Mouse (Mus musculus) stomach, embryonic 16.5 days (tissue): ENCODE data around the gene Rasgrf1. TPM values are rescaled to one million over a fixed set of nuclear protein-coding genes. Genes with fewer than 3 reads are reported as not detected.
"Not testable (repeated sequence)": the region's sequence is repeated elsewhere in the genome, so short reads cannot be mapped to it uniquely, and the experiment has no call there.

ENCODE experiments used
- ATAC-seq: fragments of 200-750 bp; cut with Nextera tagmentation; 2 replicates; pipeline ENCODE4 v1.8.0; 2017; ENCODE audit warnings: moderate number of reproducible peaks, moderate TSS enrichment; ENCODE audit not compliant: insufficient read depth, low FRiP score
- H3K27ac ChIP-seq: fragments of 300-500 bp; sonication (generic); 2 replicates; pipeline ENCODE4 v1.5.1; 2014; ENCODE audit warnings: low read length
- H3K27me3 ChIP-seq: fragments of 300-500 bp; sonication (generic); 2 replicates; pipeline ENCODE4 v1.6.1; 2014; ENCODE audit warnings: low read length, control low read depth, mixed read lengths; ENCODE audit not compliant: control insufficient read depth, insufficient read depth
- H3K36me3 ChIP-seq: fragments of 300-500 bp; sonication (generic); 2 replicates; pipeline ENCODE4 v1.6.1; 2014; ENCODE audit warnings: low read length; ENCODE audit not compliant: control insufficient read depth, insufficient read depth
- H3K4me1 ChIP-seq: fragments of 300-500 bp; sonication (generic); 2 replicates; pipeline ENCODE4 v1.6.1; 2014; ENCODE audit warnings: low read length, control low read depth, mixed read lengths; ENCODE audit not compliant: control insufficient read depth, insufficient read depth
- H3K4me2 ChIP-seq: fragments of 300-500 bp; sonication (generic); 2 replicates; pipeline ENCODE4 v1.6.1; 2014; ENCODE audit warnings: low read depth, low read length, mixed read lengths
- H3K4me3 ChIP-seq: fragments of 300-500 bp; sonication (generic); replicated peaks from 2 replicates; pipeline ENCODE4 v1.5.1; 2014; ENCODE audit warnings: mild to moderate bottlenecking, low read length
- H3K9ac ChIP-seq: fragments of 300-500 bp; sonication (generic); 2 replicates; pipeline ENCODE4 v1.6.1; 2014; ENCODE audit warnings: low read length
- H3K9me3 ChIP-seq: fragments of 300-500 bp; sonication (generic); replicated peaks from 2 replicates; pipeline ENCODE4 v1.6.1; 2016; ENCODE audit warnings: low read length, control low read depth; ENCODE audit not compliant: control insufficient read depth
- WGBS: fragments of 180-500 bp; shearing (Covaris S2); extraction: QIAGEN DNeasy Blood & Tissue Kit; methylation state at CpG from one replicate; pipeline ENCODE4 v1.1.7; 2014; 5-methylcytosine and 5-hydroxymethylcytosine counted together
- polyA plus RNA-seq: library from polyadenylated mRNA; unstranded; fragments of >200 nt; fragmentation: Nextera tagmentation; extraction: Ambion mirVana; gene quantifications from 2 replicates; pipeline ENCODE4 v1.2.1, GENCODE M21; 2015

Rasgrf1 gene
- polyA plus RNA-seq, 1 experiment from 2014 or later, result 0.48 TPM

DNA sequence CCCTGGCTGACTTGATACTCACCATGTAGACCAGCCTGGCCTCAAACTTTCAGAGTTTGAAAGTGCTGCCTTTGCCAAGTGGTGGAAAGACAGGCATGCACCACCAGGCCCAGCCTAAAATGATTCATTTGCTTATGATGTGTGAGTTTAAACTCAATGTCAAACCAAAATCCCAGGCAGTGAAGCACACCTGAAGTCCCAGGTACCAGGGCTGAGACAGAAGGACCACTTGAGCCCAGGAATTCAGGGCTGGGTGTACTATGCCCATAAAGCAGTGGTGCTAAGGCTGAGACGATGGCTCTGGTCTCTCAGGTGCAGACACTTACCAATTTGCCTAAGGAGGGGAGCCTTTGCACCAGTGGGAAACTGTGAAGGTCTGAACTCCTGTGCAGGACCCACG lies 125.5 kb downstream of the Rasgrf1 start:
- H3K9me3 ChIP-seq, result no peaks in the 10 kb centered on the region
- H3K27ac ChIP-seq, result no peak overlapping the region
- no peak overlapping the region for H3K4me2 ChIP-seq
- no peaks in the 10 kb centered on the region for H3K36me3 ChIP-seq
- H3K9ac ChIP-seq, result no peak overlapping the region
- no peak for ATAC-seq
- WGBS, result 83% methylated on average over 2 of the region's 2 CpGs
- H3K27me3 ChIP-seq, result no peaks in the 10 kb centered on the region
- H3K4me3 ChIP-seq, result no peak overlapping the region
- no peaks in the 10 kb centered on the region for H3K4me1 ChIP-seq

- peak; percentile 19; the same call in 1 of the 2 replicates for ATAC-seq
- Histone ChIP-seq H3K4me3 (no peak overlapping the region), H3K27ac (no peak overlapping the region), H3K4me2 (no peak overlapping the region), H3K4me1 (no peaks in the 10 kb centered on the region), H3K36me3 (no peaks in the 10 kb centered on the region), H3K9me3 (no peaks in the 10 kb centered on the region), H3K9ac (no peak overlapping the region), H3K27me3 (no peaks in the 10 kb centered on the region)
- 76% methylated on average over 3 of the region's 3 CpGs for WGBS
Observed at GRCm38 (mm10) chr9:90035794-90036193, 126.1 kb downstream of the Rasgrf1 start.

- H3K27me3 ChIP-seq, result no peaks in the 10 kb centered on the region
- H3K4me2 ChIP-seq, result no peak overlapping the region
- ATAC-seq, result peak; percentile 57; the same call in 1 of the 2 replicates
- H3K4me1 ChIP-seq, result no peaks in the 10 kb centered on the region
- WGBS, result 53% methylated on average over 4 of the region's 4 CpGs
- H3K9ac ChIP-seq, result no peak overlapping the region
- no peak overlapping the region for H3K4me3 ChIP-seq
- no peaks in the 10 kb centered on the region for H3K9me3 ChIP-seq
- H3K36me3 ChIP-seq, result no peaks in the 10 kb centered on the region
- H3K27ac ChIP-seq, result no peak overlapping the region
Observed at GRCm38 (mm10) chr9:90036313-90036712, 126.6 kb downstream of the Rasgrf1 start.

DNA sequence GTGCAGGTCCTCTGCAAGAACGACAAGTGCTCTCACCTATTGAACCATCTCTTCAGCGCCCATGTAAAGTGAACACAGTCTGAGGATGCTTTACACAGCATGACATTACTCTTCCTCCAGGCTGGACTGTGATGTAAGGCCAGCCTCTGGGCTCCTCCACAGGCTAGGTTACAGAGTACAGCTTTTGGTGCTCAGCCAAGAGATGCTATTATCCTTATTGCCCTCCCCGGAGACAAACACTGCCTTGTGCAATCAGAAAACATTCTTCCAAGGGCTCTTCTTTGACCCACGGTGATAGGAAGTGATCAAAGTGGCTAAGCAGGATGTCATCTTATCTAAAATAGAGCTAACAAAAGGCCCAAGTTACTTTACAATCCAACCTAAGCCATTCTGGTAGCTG lies 128.8 kb downstream of the Rasgrf1 start:
- Histone ChIP-seq H3K4me1 (no peaks in the 10 kb centered on the region), H3K36me3 (no peaks in the 10 kb centered on the region), H3K9ac (no peak overlapping the region), H3K27ac (no peak overlapping the region), H3K9me3 (no peaks in the 10 kb centered on the region), H3K27me3 (no peaks in the 10 kb centered on the region), H3K4me3 (no peak overlapping the region), H3K4me2 (no peak overlapping the region)
- WGBS, result 66% methylated on average over 4 of the region's 4 CpGs
- ATAC-seq, result no peak

GRCm38 (mm10) chr9:90040916-90041315 lies 131.2 kb downstream of the Rasgrf1 start:
- ATAC-seq, result no peak
- Histone ChIP-seq H3K4me2 (no peak overlapping the region), H3K36me3 (no peaks in the 10 kb centered on the region), H3K9me3 (no peaks in the 10 kb centered on the region), H3K27ac (no peak overlapping the region), H3K27me3 (no peaks in the 10 kb centered on the region), H3K4me3 (no peak overlapping the region), H3K4me1 (no peaks in the 10 kb centered on the region), H3K9ac (no peak overlapping the region)
- WGBS, result 68% methylated on average over 2 of the region's 2 CpGs

GRCm38 (mm10) chr9:90041556-90041955 lies 131.8 kb downstream of the Rasgrf1 start:
- 94% methylated on average over 3 of the region's 3 CpGs for WGBS
- no peak for ATAC-seq

DNA sequence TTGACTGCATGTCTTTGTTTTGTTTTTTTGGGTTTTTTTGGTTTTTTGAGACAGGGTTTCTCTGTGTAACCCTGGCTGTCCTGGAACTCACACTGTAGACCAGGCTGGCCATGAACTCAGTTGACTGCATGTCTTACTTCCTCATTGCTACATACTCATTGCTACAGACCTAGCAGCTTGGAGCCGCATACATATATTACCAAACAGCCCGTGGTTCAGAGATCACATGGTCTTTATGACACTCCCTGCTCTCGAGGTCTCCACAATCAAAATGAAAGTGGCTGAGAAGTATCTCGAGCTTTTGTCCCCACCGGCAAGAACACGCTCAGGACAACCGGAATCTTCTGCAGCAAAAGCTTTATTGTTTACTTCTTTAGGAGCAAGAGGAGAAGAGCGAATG lies 133.2 kb downstream of the Rasgrf1 start:
- H3K9me3 ChIP-seq, ATAC-seq, H3K27me3 ChIP-seq, H3K4me2 ChIP-seq, H3K36me3 ChIP-seq, H3K27ac ChIP-seq, H3K4me1 ChIP-seq, H3K4me3 ChIP-seq, H3K9ac ChIP-seq: not testable (repeated sequence)
- 82% methylated on average over 8 of the region's 8 CpGs for WGBS

More at GRCm38 (mm10) chr9:90041556-90041955, 131.8 kb downstream of the Rasgrf1 start:
- Histone ChIP-seq H3K9me3 (no peaks in the 10 kb centered on the region), H3K4me1 (no peaks in the 10 kb centered on the region), H3K4me2 (no peak overlapping the region), H3K27ac (no peak overlapping the region), H3K36me3 (no peaks in the 10 kb centered on the region), H3K4me3 (no peak overlapping the region), H3K9ac (no peak overlapping the region), H3K27me3 (no peaks in the 10 kb centered on the region)

DNA sequence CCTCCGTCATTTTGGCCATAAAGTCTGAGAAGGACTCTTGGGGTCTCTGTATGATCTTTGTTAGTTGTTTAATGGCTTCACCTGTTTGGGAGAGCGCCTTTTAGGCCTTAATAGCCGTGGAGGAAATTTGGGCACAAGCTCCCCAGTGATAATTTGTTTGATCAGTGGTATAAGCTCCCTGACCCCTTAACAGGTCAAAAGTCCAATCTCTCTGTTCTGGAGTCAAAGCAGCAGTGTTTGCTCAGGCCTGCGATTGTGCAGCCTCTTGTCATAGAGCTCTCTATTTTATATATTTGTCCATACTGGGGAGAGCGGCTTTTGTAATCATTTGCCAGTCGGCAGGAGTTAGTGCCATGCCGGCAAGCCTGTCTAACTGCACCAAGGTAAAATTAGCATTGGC lies 135.5 kb downstream of the Rasgrf1 start:
- 0 out of 2 replicates have a peak, but pooled peaks cover 3% of the 10 kb centered on the region for H3K4me1 ChIP-seq
- ATAC-seq, result no peak
- H3K9me3 ChIP-seq, result no peaks in the 10 kb centered on the region
- no peak overlapping the region for H3K4me3 ChIP-seq
- no peaks in the 10 kb centered on the region for H3K27me3 ChIP-seq
- no peak overlapping the region for H3K9ac ChIP-seq
- H3K4me2 ChIP-seq, result no peak overlapping the region
- no peak overlapping the region for H3K27ac ChIP-seq
- no peaks in the 10 kb centered on the region for H3K36me3 ChIP-seq
- WGBS, result 73% methylated on average over 7 of the region's 7 CpGs

DNA sequence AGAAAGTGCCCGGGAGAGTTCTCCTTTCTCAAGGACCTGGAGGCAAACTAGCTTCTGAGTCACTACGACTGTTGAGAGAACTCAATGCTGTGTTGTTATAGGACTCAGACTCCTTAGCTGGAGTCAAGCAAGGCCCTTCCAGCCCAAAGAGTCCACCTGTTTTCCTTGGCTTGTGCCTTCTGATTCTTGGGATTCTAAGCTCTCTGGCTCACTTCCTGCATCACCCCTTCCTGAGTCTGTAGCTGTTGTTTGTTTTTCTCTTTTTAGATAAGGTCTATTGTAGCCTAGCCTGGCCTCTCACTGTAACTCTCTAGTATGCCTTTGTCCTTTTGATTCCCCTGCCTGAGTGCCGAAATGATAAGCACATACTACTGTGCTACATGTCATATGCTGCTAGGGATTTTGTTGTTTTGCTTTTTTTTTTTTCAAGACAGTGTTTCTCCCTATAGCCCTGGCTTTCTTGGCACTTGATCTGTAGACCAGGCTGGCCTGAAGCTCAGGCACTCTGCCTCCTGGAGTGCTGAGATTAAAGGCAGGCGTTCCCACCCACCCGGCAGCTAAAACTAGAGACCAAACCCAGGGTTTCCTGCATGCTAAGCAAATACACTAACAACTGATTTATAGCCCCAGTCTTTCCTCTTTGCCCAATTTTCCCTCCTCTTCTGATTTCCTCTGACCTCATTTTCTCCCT lies 138.4 kb downstream of the Rasgrf1 start:
- no peak overlapping the region for H3K4me3 ChIP-seq
- no peaks in the 10 kb centered on the region for H3K36me3 ChIP-seq
- no peak overlapping the region for H3K4me2 ChIP-seq
- peak; percentile 56; the same call in 1 of the 2 replicates for ATAC-seq
- no peaks in the 10 kb centered on the region for H3K27me3 ChIP-seq
- H3K4me1 ChIP-seq, result 0 out of 2 replicates have a peak, but pooled peaks cover 3% of the 10 kb centered on the region
- no peak overlapping the region for H3K9ac ChIP-seq
- WGBS, result 49% methylated on average over 5 of the region's 5 CpGs
- peak overlapping the region; percentile 33; the same call in 1 of the 2 replicates for H3K27ac ChIP-seq
- no peaks in the 10 kb centered on the region for H3K9me3 ChIP-seq
